Mouse (Mus musculus) urinary bladder, postnatal 25 days (tissue): ENCODE results near the gene Sgta.
A peak's percentile ranks its signal among the peaks of the same experiment; 100 is the strongest.
"Not testable (repeated sequence)": the region's sequence is repeated elsewhere in the genome, so short reads cannot be mapped to it uniquely, and the experiment has no call there.

Experiments used
- DNase-seq: peaks from one replicate; pipeline ENCODE4 v3.0.0; 2022; ENCODE audit warnings: low spot score

The Sgta gene

GRCm38 (mm10) chr10:81057406-81058130 lies 2.4 kb downstream of the Sgta start:
- no peak for DNase-seq

- not testable (repeated sequence) for DNase-seq
These were observed 4.1 kb downstream of the Sgta start for GRCm38 (mm10) chr10:81055802-81056340.

- no peak for DNase-seq
These were observed 4.8 kb downstream of the Sgta start for GRCm38 (mm10) chr10:81055169-81055568.

- no peak for DNase-seq
These were observed 7.4 kb downstream of the Sgta start for GRCm38 (mm10) chr10:81052577-81052976.

GRCm38 (mm10) chr10:81051133-81051532 lies 8.8 kb downstream of the Sgta start:
- no peak for DNase-seq

GRCm38 (mm10) chr10:81050645-81051044 lies 9.3 kb downstream of the Sgta start:
- no peak for DNase-seq

GRCm38 (mm10) chr10:81045246-81045645 lies 14.7 kb downstream of the Sgta start:
- not testable (repeated sequence) for DNase-seq

GRCm38 (mm10) chr10:81041458-81042175 lies 18.4 kb downstream of the Sgta start:
- DNase-seq = peak; percentile 64

GRCm38 (mm10) chr10:81036988-81037580 lies 22.9 kb downstream of the Sgta start, which contains the start of gene Slc39a3:
Gene Slc39a3 (minus strand): TSS chr10:81037426.
- DNase-seq = peak; percentile 96

- DNase-seq = no peak
These were observed 23.7 kb downstream of the Sgta start for GRCm38 (mm10) chr10:81036251-81036650.

- no peak for DNase-seq
These were observed 26.4 kb downstream of the Sgta start for GRCm38 (mm10) chr10:81033586-81033985.

GRCm38 (mm10) chr10:81029031-81029430 lies 30.9 kb downstream of the Sgta start:
- DNase-seq = no peak

GRCm38 (mm10) chr10:81028219-81028618 lies 31.8 kb downstream of the Sgta start:
- DNase-seq = no peak

GRCm38 (mm10) chr10:81027331-81027730 lies 32.6 kb downstream of the Sgta start:
- no peak for DNase-seq

- DNase-seq = no peak
These were observed 33.1 kb downstream of the Sgta start for GRCm38 (mm10) chr10:81026857-81027256.

- DNase-seq = no peak
These were observed 34.2 kb downstream of the Sgta start, which contains the start of gene Diras1 for GRCm38 (mm10) chr10:81025639-81026275. Gene Diras1 (minus strand): TSS chr10:81025662.

- no peak for DNase-seq
These were observed 34.8 kb downstream of the Sgta start for GRCm38 (mm10) chr10:81025047-81025621.

- no peak for DNase-seq
These were observed 35.5 kb downstream of the Sgta start for GRCm38 (mm10) chr10:81024346-81024937.

- DNase-seq = no peak
These were observed 37.2 kb downstream of the Sgta start for GRCm38 (mm10) chr10:81022744-81023143.

- no peak for DNase-seq
These were observed 38.4 kb downstream of the Sgta start for GRCm38 (mm10) chr10:81021547-81022110.

GRCm38 (mm10) chr10:81020207-81020606 lies 39.8 kb downstream of the Sgta start:
- DNase-seq = no peak
